Mouse (Mus musculus) hindbrain, embryonic 11.5 days (tissue): ENCODE data around the gene Ch25h. TPM values are rescaled to one million over a fixed set of nuclear protein-coding genes. Genes with fewer than 3 reads are reported as not detected.
A peak's percentile ranks its signal among the peaks of the same experiment; 100 is the strongest.

Experiments used
- ATAC-seq: fragments of 200-750 bp; cut with Nextera tagmentation; 2 replicates; pipeline ENCODE4 v1.8.0; 2017; ENCODE audit warnings: mild to moderate bottlenecking, moderate TSS enrichment, moderate library complexity; ENCODE audit not compliant: low FRiP score
- DNase-seq: peaks from one replicate; pipeline ENCODE4 v3.0.0-alpha.2; 2015; ENCODE audit warnings: low spot score
- H3K27ac ChIP-seq: fragments of 300-500 bp; sonication (generic); 2 replicates; pipeline ENCODE4 v1.5.1; 2014; ENCODE audit warnings: mild to moderate bottlenecking, low read depth, low read length
- H3K27me3 ChIP-seq: fragments of 300-500 bp; sonication (generic); 2 replicates; pipeline ENCODE4 v1.6.1; 2014; ENCODE audit warnings: mild to moderate bottlenecking, low read length, moderate library complexity, mixed read lengths; ENCODE audit not compliant: control insufficient read depth, insufficient read depth
- H3K36me3 ChIP-seq: fragments of 300-500 bp; sonication (generic); 2 replicates; pipeline ENCODE4 v1.6.1; 2014; ENCODE audit warnings: mild to moderate bottlenecking, low read length, moderate library complexity, mixed read lengths; ENCODE audit not compliant: control insufficient read depth, insufficient read depth
- H3K4me1 ChIP-seq: fragments of 300-500 bp; sonication (generic); replicated peaks from 2 replicates; pipeline ENCODE4 v1.6.1; 2014; ENCODE audit warnings: low read length, mixed read lengths; ENCODE audit not compliant: control insufficient read depth, insufficient read depth
- H3K4me2 ChIP-seq: fragments of 300-500 bp; sonication (generic); replicated peaks from 2 replicates; pipeline ENCODE4 v1.6.1; 2014; ENCODE audit warnings: mild to moderate bottlenecking, low read depth, low read length
- H3K4me3 ChIP-seq: fragments of 300-500 bp; sonication (generic); 2 replicates; pipeline ENCODE4 v1.5.1; 2014; ENCODE audit warnings: low read depth, low read length
- H3K9ac ChIP-seq: fragments of 300-500 bp; sonication (generic); 2 replicates; pipeline ENCODE4 v1.6.1; 2014; ENCODE audit warnings: low read depth, low read length
- H3K9me3 ChIP-seq: fragments of 300-500 bp; sonication (generic); 2 replicates; pipeline ENCODE4 v1.6.1; 2016; ENCODE audit warnings: low read length; ENCODE audit not compliant: control insufficient read depth
- WGBS: fragments of 180-500 bp; shearing (Covaris S2); extraction: QIAGEN DNeasy Blood & Tissue Kit; methylation state at CpG from one replicate; pipeline ENCODE4 v1.1.7; 2014; 5-methylcytosine and 5-hydroxymethylcytosine counted together
- polyA plus RNA-seq: library from polyadenylated mRNA; unstranded; fragments of >200 nt; fragmentation: Nextera tagmentation; extraction: Ambion mirVana; gene quantifications from 2 replicates; pipeline ENCODE4 v1.2.1, GENCODE M21; 2014

The Ch25h gene
- polyA plus RNA-seq, result 0.42 and 1.0 TPM in 2 replicates

GRCm38 (mm10) chr19:34474991-34475971 is at the start of gene Ch25h:
Ch25h (minus strand) TSS chr19:34475164.
- Histone ChIP-seq H3K4me3 (peak within 1 kb of the TSS; percentile 50), H3K9me3 (no peaks in the 10 kb centered on the region), H3K27ac (no peak within 1 kb of the TSS), H3K9ac (peak within 1 kb of the TSS; percentile 47; the same call in 1 of the 2 replicates), H3K27me3 (peaks cover 15% of the 10 kb centered on the region), H3K36me3 (no peaks in the 10 kb centered on the region), H3K4me1 (peaks cover 3% of the 10 kb centered on the region), H3K4me2 (peak within 1 kb of the TSS; percentile 80)
- WGBS, result under 1% methylated on average over 35 of the region's 35 CpGs
- DNase-seq (peak; percentile 74), ATAC-seq (peak; percentile 85)

DNA sequence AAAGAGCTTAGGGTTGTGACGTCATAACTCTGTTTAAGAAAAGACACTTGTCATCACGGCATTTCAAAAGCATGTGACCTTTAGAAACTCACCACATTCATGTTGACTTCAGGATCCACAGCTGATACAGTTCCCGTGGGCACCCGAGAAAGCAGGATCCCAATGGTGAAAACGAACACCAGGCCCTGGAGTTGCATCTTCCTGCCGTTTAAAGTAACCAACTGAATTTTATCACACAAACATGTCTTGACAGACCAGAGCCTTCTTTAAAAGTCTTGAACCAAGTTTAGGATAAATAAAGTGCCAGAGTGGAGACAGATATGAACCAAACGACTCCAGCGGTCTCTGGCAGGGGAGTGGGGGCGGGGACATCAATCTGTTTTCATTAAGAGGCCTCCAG is 49.7 kb upstream of the Ch25h start:
- DNase-seq, result no peak
- no peak for ATAC-seq
- WGBS, result 64% methylated on average over 9 of the region's 9 CpGs
- no peak overlapping the region for H3K27ac ChIP-seq
- H3K4me3 ChIP-seq, result no peak overlapping the region
- H3K4me2 ChIP-seq, result no peak overlapping the region
- H3K9me3 ChIP-seq, result no peaks in the 10 kb centered on the region
- H3K36me3 ChIP-seq, result no peaks in the 10 kb centered on the region
- no peaks in the 10 kb centered on the region for H3K4me1 ChIP-seq
- no peaks in the 10 kb centered on the region for H3K27me3 ChIP-seq
- no peak overlapping the region for H3K9ac ChIP-seq

DNA sequence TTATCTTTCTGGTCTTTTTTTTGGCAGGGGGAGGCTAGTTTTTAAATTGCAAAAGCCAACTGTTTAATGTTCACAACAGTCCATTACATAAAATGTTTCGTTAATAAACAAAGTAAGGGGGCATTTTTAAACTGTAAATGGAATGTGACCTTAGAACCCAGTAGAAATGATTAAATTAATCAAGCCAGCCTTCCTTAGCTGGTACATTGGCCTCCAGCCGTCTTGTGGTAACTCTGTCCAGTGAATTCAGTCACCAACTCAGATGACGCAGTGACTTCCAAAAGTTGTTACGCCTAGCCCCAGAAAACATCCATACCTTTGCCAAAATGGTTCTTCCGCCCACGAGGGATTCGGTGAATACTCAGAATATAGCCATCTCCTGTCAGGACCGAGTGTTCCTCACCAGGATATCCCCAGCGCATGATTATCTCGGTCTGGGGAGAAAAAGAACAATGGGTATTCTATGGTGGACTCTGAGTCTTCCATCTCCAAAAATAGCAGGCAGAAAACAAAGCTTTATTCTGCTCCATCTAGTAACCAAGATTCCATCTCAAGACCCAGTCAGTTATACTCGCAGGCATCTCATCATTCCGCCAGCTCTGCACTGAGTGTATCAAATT is 48.3 kb upstream of the Ch25h start:
- Histone ChIP-seq H3K27ac (no peak overlapping the region), H3K9ac (no peak overlapping the region), H3K27me3 (no peaks in the 10 kb centered on the region), H3K36me3 (no peaks in the 10 kb centered on the region), H3K4me3 (no peak overlapping the region), H3K4me2 (no peak overlapping the region), H3K9me3 (no peaks in the 10 kb centered on the region), H3K4me1 (no peaks in the 10 kb centered on the region)
- DNase-seq (no peak), ATAC-seq (no peak)
- WGBS, result 79% methylated on average over 12 of the region's 12 CpGs

DNA sequence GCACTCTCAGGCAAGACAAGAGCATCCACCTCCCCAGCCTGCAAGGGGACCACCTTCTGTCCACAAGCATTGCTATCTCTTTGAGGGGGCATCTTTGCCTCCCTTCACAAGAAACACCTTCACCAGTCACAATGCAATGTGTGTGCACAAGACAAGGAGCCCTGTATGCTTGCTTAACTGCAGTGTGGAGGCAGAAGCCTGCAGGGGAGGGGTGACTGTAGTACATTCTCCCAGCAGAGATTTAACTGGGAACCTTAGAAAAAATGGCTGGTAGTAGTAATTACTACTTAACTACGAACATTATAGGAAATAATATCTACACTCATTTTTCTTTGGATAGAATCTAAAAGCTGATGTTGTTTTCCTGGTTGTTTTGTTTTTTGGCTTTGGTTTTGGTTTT is 47.0 kb upstream of the Ch25h start:
- no peaks in the 10 kb centered on the region for H3K4me1 ChIP-seq
- no peak overlapping the region for H3K4me3 ChIP-seq
- H3K4me2 ChIP-seq, result no peak overlapping the region
- DNase-seq (no peak), ATAC-seq (no peak)
- 95% methylated on average over 1 of the region's 1 CpGs for WGBS
- no peaks in the 10 kb centered on the region for H3K36me3 ChIP-seq
- no peaks in the 10 kb centered on the region for H3K9me3 ChIP-seq
- no peaks in the 10 kb centered on the region for H3K27me3 ChIP-seq
- no peak overlapping the region for H3K27ac ChIP-seq
- H3K9ac ChIP-seq, result no peak overlapping the region

- Histone ChIP-seq H3K36me3 (no peaks in the 10 kb centered on the region), H3K4me1 (no peaks in the 10 kb centered on the region)
Measured at GRCm38 (mm10) chr19:34521361-34521760, 46.4 kb upstream of the Ch25h start.

GRCm38 (mm10) chr19:34520051-34520450 is 45.1 kb upstream of the Ch25h start:
- 86% methylated on average over 4 of the region's 4 CpGs for WGBS
- no peak for ATAC-seq
- Histone ChIP-seq H3K36me3 (no peaks in the 10 kb centered on the region), H3K27ac (no peak overlapping the region), H3K9me3 (no peaks in the 10 kb centered on the region), H3K9ac (no peak overlapping the region), H3K4me1 (no peaks in the 10 kb centered on the region), H3K27me3 (no peaks in the 10 kb centered on the region), H3K4me2 (no peak overlapping the region), H3K4me3 (no peak overlapping the region)
- DNase-seq, result no peak

More at GRCm38 (mm10) chr19:34521361-34521760, 46.4 kb upstream of the Ch25h start:
- H3K9ac ChIP-seq, result no peak overlapping the region
- no peak overlapping the region for H3K4me3 ChIP-seq
- ATAC-seq, result no peak
- no peaks in the 10 kb centered on the region for H3K9me3 ChIP-seq
- H3K27ac ChIP-seq, result no peak overlapping the region
- 73% methylated on average over 2 of the region's 2 CpGs for WGBS
- no peak for DNase-seq
- no peak overlapping the region for H3K4me2 ChIP-seq
- no peaks in the 10 kb centered on the region for H3K27me3 ChIP-seq

GRCm38 (mm10) chr19:34519646-34520045 is 44.7 kb upstream of the Ch25h start:
- ATAC-seq, result no peak

DNA sequence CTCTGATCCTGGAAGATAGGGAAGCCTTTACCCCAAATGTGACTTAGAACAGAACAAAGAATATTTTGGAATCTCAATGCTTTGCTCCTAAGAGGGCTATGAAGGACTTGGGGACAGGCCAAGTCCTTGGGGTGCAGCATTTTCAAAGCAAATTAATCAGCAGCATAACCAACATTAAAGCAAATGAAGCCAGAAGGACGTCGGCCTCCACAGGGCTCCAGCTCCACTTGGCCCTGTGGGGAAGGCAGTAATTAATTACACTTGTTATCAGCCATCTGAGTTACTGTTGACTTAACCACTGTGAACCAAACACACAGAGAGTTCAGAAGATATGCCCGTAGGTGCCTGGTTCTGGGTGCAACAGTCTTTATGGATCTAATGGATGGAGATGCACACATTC is 43.8 kb upstream of the Ch25h start:
- H3K27me3 ChIP-seq, result no peaks in the 10 kb centered on the region
- no peak overlapping the region for H3K4me3 ChIP-seq
- ATAC-seq (no peak), DNase-seq (no peak)
- H3K9me3 ChIP-seq, result no peaks in the 10 kb centered on the region
- no peak overlapping the region for H3K9ac ChIP-seq
- H3K36me3 ChIP-seq, result no peaks in the 10 kb centered on the region
- no peak overlapping the region for H3K27ac ChIP-seq
- 70% methylated on average over 3 of the region's 3 CpGs for WGBS
- H3K4me2 ChIP-seq, result no peak overlapping the region
- H3K4me1 ChIP-seq, result no peaks in the 10 kb centered on the region

More at GRCm38 (mm10) chr19:34519646-34520045, 44.7 kb upstream of the Ch25h start:
- Histone ChIP-seq H3K27me3 (no peaks in the 10 kb centered on the region), H3K4me3 (no peak overlapping the region), H3K4me2 (no peak overlapping the region), H3K9me3 (no peaks in the 10 kb centered on the region), H3K9ac (no peak overlapping the region), H3K27ac (no peak overlapping the region), H3K4me1 (no peaks in the 10 kb centered on the region), H3K36me3 (no peaks in the 10 kb centered on the region)
- WGBS, result 90% methylated on average over 3 of the region's 3 CpGs
- DNase-seq, result no peak
